Mouse (Mus musculus) C2C12 (cell line): ENCODE results near the gene Etv6. TPM values are rescaled to one million over a fixed set of nuclear protein-coding genes. Genes with fewer than 3 reads are reported as not detected.

Source experiments
- H3K27me3 ChIP-seq: one replicate; pipeline ENCODE4 v1.6.1; 2011; ENCODE audit not compliant: control insufficient read depth, insufficient read depth, insufficient read length
- H3K36me3 ChIP-seq: one replicate; pipeline ENCODE4 v1.6.1; 2011; ENCODE audit not compliant: control insufficient read depth, insufficient read depth
- H3K4me3 ChIP-seq: one replicate; pipeline ENCODE4 v1.5.1; 2011; ENCODE audit warnings: mild to moderate bottlenecking, control low read depth; ENCODE audit not compliant: poor library complexity, insufficient read depth, severe bottlenecking
- H3K79me2 ChIP-seq: one replicate; pipeline ENCODE4 v1.6.1; 2011; ENCODE audit not compliant: control insufficient read depth, insufficient read depth
- H3K79me3 ChIP-seq: one replicate; pipeline ENCODE4 v1.6.1; 2011; ENCODE audit warnings: low read depth, control low read depth
- H3ac ChIP-seq: one replicate; pipeline ENCODE3; 2011; ENCODE audit warnings: low read depth; ENCODE audit not compliant: control insufficient read depth, insufficient read length
- CEBPB ChIP-seq: IDR thresholded peaks from one replicate; pipeline ENCODE4 v1.6.1; 2011; ENCODE audit warnings: low read depth, mild to moderate bottlenecking, control low read depth, moderate library complexity
- CTCF ChIP-seq: IDR thresholded peaks from one replicate; pipeline ENCODE4 v1.5.1; 2011; ENCODE audit not compliant: control insufficient read depth, insufficient read depth, insufficient read length
- FOSL1 ChIP-seq: IDR thresholded peaks from one replicate; pipeline ENCODE4 v1.8.0; 2011; ENCODE audit warnings: mild to moderate bottlenecking, low read length; ENCODE audit not compliant: poor library complexity, insufficient read depth, severe bottlenecking
- MAX ChIP-seq: IDR thresholded peaks from one replicate; pipeline ENCODE4 v1.6.1; 2011; ENCODE audit warnings: mild to moderate bottlenecking, control low read depth
- MYOD1 ChIP-seq: IDR thresholded peaks from one replicate; pipeline ENCODE4 v1.6.1; 2011; ENCODE audit warnings: low read depth; ENCODE audit not compliant: control insufficient read depth, insufficient read length
- MYOG ChIP-seq: IDR thresholded peaks from one replicate; pipeline ENCODE4 v1.6.1; 2011; ENCODE audit not compliant: control insufficient read depth, insufficient read length; ENCODE audit errors: extremely low read depth
- USF1 ChIP-seq: IDR thresholded peaks from one replicate; pipeline ENCODE4 v1.6.1; 2011; ENCODE audit warnings: low read depth, mild to moderate bottlenecking, control low read depth, moderate library complexity
- polyA plus RNA-seq: library from polyadenylated mRNA; unstranded; fragments of >200 nt; fragmentation: generic; extraction: Trizol; gene quantifications from one replicate; pipeline ENCODE4 v1.2.1, GENCODE M21; 2012; ENCODE audit warnings: missing spikeins

Gene Etv6
- polyA plus RNA-seq, 1 experiment = 8.5 TPM

- Histone ChIP-seq H3K79me3 (peaks cover 38% of the 10 kb centered on the region), H3ac (no peak overlapping the region), H3K4me3 (no peak overlapping the region), H3K36me3 (peaks cover 4% of the 10 kb centered on the region), H3K27me3 (no peaks in the 10 kb centered on the region), H3K79me2 (peaks cover 74% of the 10 kb centered on the region)
- TF ChIP-seq MAX (no peak), MYOD1 (no peak), FOSL1 (no peak), USF1 (no peak), CEBPB (no peak), MYOG (no peak), CTCF (no peak)
Measured at GRCm38 (mm10) chr6:134130816-134131215, 95.3 kb downstream of the Etv6 start.

GRCm38 (mm10) chr6:134131601-134132000 is 96.1 kb downstream of the Etv6 start:
- peaks cover 72% of the 10 kb centered on the region for H3K79me2 ChIP-seq
- TF ChIP-seq FOSL1 (no peak), CTCF (no peak), MYOG (no peak), CEBPB (no peak), USF1 (no peak), MYOD1 (no peak), MAX (no peak)
- no peak overlapping the region for H3ac ChIP-seq
- H3K4me3 ChIP-seq = no peak overlapping the region
- peaks cover 36% of the 10 kb centered on the region for H3K79me3 ChIP-seq
- peaks cover 4% of the 10 kb centered on the region for H3K36me3 ChIP-seq
- no peaks in the 10 kb centered on the region for H3K27me3 ChIP-seq

- TF ChIP-seq MYOG (no peak), MAX (no peak), CEBPB (no peak), USF1 (no peak), CTCF (no peak), FOSL1 (no peak), MYOD1 (no peak)
- H3K4me3 ChIP-seq = no peak overlapping the region
- peaks cover 51% of the 10 kb centered on the region for H3K79me2 ChIP-seq
- no peaks in the 10 kb centered on the region for H3K27me3 ChIP-seq
- H3ac ChIP-seq = no peak overlapping the region
- H3K36me3 ChIP-seq = peaks cover 21% of the 10 kb centered on the region
- peaks cover 30% of the 10 kb centered on the region for H3K79me3 ChIP-seq
Measured at GRCm38 (mm10) chr6:134133756-134134155, 98.3 kb downstream of the Etv6 start.

- Histone ChIP-seq H3K27me3 (no peaks in the 10 kb centered on the region), H3K4me3 (no peak overlapping the region), H3ac (no peak overlapping the region), H3K79me2 (peaks cover 41% of the 10 kb centered on the region), H3K36me3 (peaks cover 19% of the 10 kb centered on the region), H3K79me3 (peaks cover 22% of the 10 kb centered on the region)
- TF ChIP-seq CEBPB (no peak), MAX (no peak), MYOD1 (no peak), USF1 (no peak), FOSL1 (no peak), MYOG (no peak), CTCF (no peak)
Measured at GRCm38 (mm10) chr6:134134821-134135323, 99.4 kb downstream of the Etv6 start.

GRCm38 (mm10) chr6:134136315-134136714 is 100.8 kb downstream of the Etv6 start:
- no peak overlapping the region for H3K4me3 ChIP-seq
- H3K27me3 ChIP-seq = no peaks in the 10 kb centered on the region
- H3K79me2 ChIP-seq = peaks cover 26% of the 10 kb centered on the region
- H3K79me3 ChIP-seq = peaks cover 18% of the 10 kb centered on the region
- peaks cover 19% of the 10 kb centered on the region for H3K36me3 ChIP-seq
- TF ChIP-seq CTCF = no peak
- no peak for TF ChIP-seq MYOG
- no peak for TF ChIP-seq FOSL1
- no peak for TF ChIP-seq USF1
- no peak for TF ChIP-seq CEBPB
- TF ChIP-seq MAX = no peak
- no peak for TF ChIP-seq MYOD1
- no peak overlapping the region for H3ac ChIP-seq

- peaks cover 19% of the 10 kb centered on the region for H3K36me3 ChIP-seq
- no peak for TF ChIP-seq MYOG
- no peak for TF ChIP-seq CTCF
- no peak for TF ChIP-seq CEBPB
- no peak for TF ChIP-seq MYOD1
- no peak for TF ChIP-seq USF1
- TF ChIP-seq FOSL1 = no peak
- TF ChIP-seq MAX = no peak
- H3ac ChIP-seq = no peak overlapping the region
- H3K79me2 ChIP-seq = peaks cover 31% of the 10 kb centered on the region
- peaks cover 8% of the 10 kb centered on the region for H3K79me3 ChIP-seq
- no peak overlapping the region for H3K4me3 ChIP-seq
- no peaks in the 10 kb centered on the region for H3K27me3 ChIP-seq
Measured at GRCm38 (mm10) chr6:134139359-134139758, 103.9 kb downstream of the Etv6 start.
